Mouse (Mus musculus): ENCODE data around the gene Ppp6r3. TPM values are rescaled to one million over a fixed set of nuclear protein-coding genes. Genes with fewer than 3 reads are reported as not detected.
A peak's percentile ranks its signal among the peaks of the same experiment; 100 is the strongest.

Ppp6r3 gene
- total and polyA plus RNA-seq, 2 experiments from 2014 or later = 32.4 to 58.8 TPM

DNA sequence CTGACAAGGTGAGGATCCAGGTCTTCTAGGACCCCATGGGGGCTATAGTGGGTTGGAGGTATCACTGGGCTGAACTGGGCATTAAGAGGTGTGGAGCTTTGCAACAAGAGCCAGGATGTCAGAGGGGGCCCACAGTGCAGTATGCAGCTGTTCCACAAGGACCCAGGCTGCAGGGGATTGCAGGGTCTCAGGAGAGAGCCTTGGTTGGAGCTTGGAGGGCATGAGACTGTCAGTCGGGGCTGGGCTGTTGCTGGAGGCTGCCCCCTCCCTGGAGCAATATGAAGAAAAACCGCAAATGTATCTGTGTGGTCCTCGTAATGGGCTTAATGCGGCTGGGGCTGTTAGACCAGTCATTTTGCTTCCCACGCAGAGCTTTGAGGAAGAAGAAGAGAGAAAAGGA is 134.9 kb downstream of the Ppp6r3 start:
- no peak for DNase-seq (ENCODE audit: low spot score)
- WGBS = 77% methylated on average over 5 of the region's 5 CpGs
- no peak for TF ChIP-seq CTCF (IDR thresholded peaks at IDR 0.05; ENCODE audit: low read depth)
- no peak for TF ChIP-seq EP300 (IDR thresholded peaks at IDR 0.05; ENCODE audit: low read depth)

DNA sequence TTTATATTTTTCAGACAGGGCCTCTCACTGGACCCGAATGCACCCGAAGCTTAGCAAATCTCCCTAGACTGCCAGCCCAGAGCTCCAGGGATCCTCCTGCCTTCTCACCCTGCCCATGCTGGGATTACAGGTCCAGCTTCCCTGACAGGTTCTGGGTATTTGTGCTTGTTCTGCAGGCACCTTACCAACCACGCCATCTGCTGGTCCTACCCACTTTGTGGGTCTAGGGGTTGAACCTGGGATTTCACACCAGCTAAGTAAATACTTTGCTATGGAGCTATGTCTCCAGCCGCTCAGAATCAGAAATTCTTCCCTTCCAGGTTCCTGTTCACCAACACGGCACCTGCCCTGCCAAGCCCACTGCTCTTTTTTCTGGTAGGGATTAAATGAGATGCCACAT is 137.6 kb downstream of the Ppp6r3 start:
- no peaks in the 10 kb centered on the region for H3K27me3 ChIP-seq (ENCODE audit: control insufficient read depth, insufficient read depth, low read length)
- TF ChIP-seq CTCF (IDR thresholded peaks at IDR 0.05; ENCODE audit: low read depth) (peak; percentile 29; the same call in 1 of the 2 replicates), EP300 (IDR thresholded peaks at IDR 0.05; ENCODE audit: low read depth) (no peak)
- H3K4me3 ChIP-seq (ENCODE audit: low read depth, low read length) = no peak overlapping the region
- ATAC-seq (ENCODE audit: insufficient read depth, low read depth) = no peak
- H3K36me3 ChIP-seq (replicated peaks; ENCODE audit: control insufficient read depth, insufficient read depth, low read length) = no peaks in the 10 kb centered on the region
- H3K9me3 ChIP-seq (replicated peaks; ENCODE audit: control insufficient read depth, low read length) = no peaks in the 10 kb centered on the region
- no peak overlapping the region for H3K9ac ChIP-seq (replicated peaks; ENCODE audit: low read depth, low read length)
- no peak overlapping the region for H3K27ac ChIP-seq (ENCODE audit: low read depth)
- H3K4me2 ChIP-seq (ENCODE audit: low read depth, low read length) = no peak overlapping the region
- WGBS = 65% methylated on average over 5 of the region's 5 CpGs
- no peaks in the 10 kb centered on the region for H3K4me1 ChIP-seq (ENCODE audit: control insufficient read depth, insufficient read depth)
- no peak for DNase-seq (ENCODE audit: low spot score)

More for the DNA sequence above, 134.9 kb downstream of the Ppp6r3 start:
- H3K27ac ChIP-seq (ENCODE audit: low read depth) = no peak overlapping the region
- H3K9me3 ChIP-seq (replicated peaks; ENCODE audit: control insufficient read depth, low read length) = no peaks in the 10 kb centered on the region
- no peak overlapping the region for H3K4me3 ChIP-seq (ENCODE audit: low read depth, low read length)
- no peak overlapping the region for H3K4me2 ChIP-seq (ENCODE audit: low read depth, low read length)
- H3K36me3 ChIP-seq (replicated peaks; ENCODE audit: control insufficient read depth, insufficient read depth, low read length) = no peaks in the 10 kb centered on the region
- no peaks in the 10 kb centered on the region for H3K27me3 ChIP-seq (ENCODE audit: control insufficient read depth, insufficient read depth, low read length)
- no peaks in the 10 kb centered on the region for H3K4me1 ChIP-seq (ENCODE audit: control insufficient read depth, insufficient read depth)
- no peak overlapping the region for H3K9ac ChIP-seq (replicated peaks; ENCODE audit: low read depth, low read length)
- no peak for ATAC-seq (ENCODE audit: insufficient read depth, low read depth)

GRCm38 (mm10) chr19:3436840-3437239 is 138.7 kb downstream of the Ppp6r3 start:
- ATAC-seq (ENCODE audit: insufficient read depth, low read depth) = no peak
- no peaks in the 10 kb centered on the region for H3K27me3 ChIP-seq (ENCODE audit: control insufficient read depth, insufficient read depth, low read length)
- H3K9me3 ChIP-seq (replicated peaks; ENCODE audit: control insufficient read depth, low read length) = no peaks in the 10 kb centered on the region
- no peaks in the 10 kb centered on the region for H3K4me1 ChIP-seq (ENCODE audit: control insufficient read depth, insufficient read depth)
- DNase-seq (ENCODE audit: low spot score) = no peak
- H3K27ac ChIP-seq (ENCODE audit: low read depth) = no peak overlapping the region
- TF ChIP-seq EP300 (IDR thresholded peaks at IDR 0.05; ENCODE audit: low read depth) (no peak), CTCF (IDR thresholded peaks at IDR 0.05; ENCODE audit: low read depth) (peak; percentile 40)
- no peaks in the 10 kb centered on the region for H3K36me3 ChIP-seq (replicated peaks; ENCODE audit: control insufficient read depth, insufficient read depth, low read length)
- H3K4me2 ChIP-seq (ENCODE audit: low read depth, low read length) = no peak overlapping the region
- no peak overlapping the region for H3K4me3 ChIP-seq (ENCODE audit: low read depth, low read length)
- no peak overlapping the region for H3K9ac ChIP-seq (replicated peaks; ENCODE audit: low read depth, low read length)
- WGBS = 50% methylated on average over 9 of the region's 9 CpGs

DNA sequence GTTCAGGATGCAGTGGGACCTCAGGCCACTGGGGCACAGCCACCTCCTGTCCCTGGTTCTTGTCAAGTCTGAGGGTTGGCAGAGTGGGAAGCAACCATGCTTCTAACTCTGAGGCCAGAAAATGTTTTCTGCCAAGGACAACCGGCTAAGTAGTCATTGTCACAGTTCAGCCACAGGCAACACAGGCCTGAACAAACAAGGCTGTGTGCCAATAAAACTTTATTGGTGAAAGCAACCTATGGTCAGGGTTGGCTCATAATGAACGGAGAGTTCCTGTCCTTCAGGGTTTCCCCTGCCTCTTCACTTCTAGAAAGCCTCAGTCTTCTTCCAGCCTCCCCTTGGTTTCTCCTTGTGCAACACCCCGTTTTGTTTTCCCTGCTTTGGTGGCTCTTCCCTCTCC is 139.7 kb downstream of the Ppp6r3 start:
- DNase-seq (ENCODE audit: low spot score) (no peak), ATAC-seq (ENCODE audit: insufficient read depth, low read depth) (no peak)
- no peak overlapping the region for H3K4me2 ChIP-seq (ENCODE audit: low read depth, low read length)
- H3K27me3 ChIP-seq (ENCODE audit: control insufficient read depth, insufficient read depth, low read length) = no peaks in the 10 kb centered on the region
- WGBS = 72% methylated on average over 3 of the region's 3 CpGs
- H3K4me1 ChIP-seq (ENCODE audit: control insufficient read depth, insufficient read depth) = no peaks in the 10 kb centered on the region
- H3K9me3 ChIP-seq (replicated peaks; ENCODE audit: control insufficient read depth, low read length) = no peaks in the 10 kb centered on the region
- no peak overlapping the region for H3K9ac ChIP-seq (replicated peaks; ENCODE audit: low read depth, low read length)
- no peak for TF ChIP-seq EP300 (IDR thresholded peaks at IDR 0.05; ENCODE audit: low read depth)
- no peak for TF ChIP-seq CTCF (IDR thresholded peaks at IDR 0.05; ENCODE audit: low read depth)
- no peaks in the 10 kb centered on the region for H3K36me3 ChIP-seq (replicated peaks; ENCODE audit: control insufficient read depth, insufficient read depth, low read length)
- no peak overlapping the region for H3K27ac ChIP-seq (ENCODE audit: low read depth)
- no peak overlapping the region for H3K4me3 ChIP-seq (ENCODE audit: low read depth, low read length)

GRCm38 (mm10) chr19:3434641-3435040 is 140.9 kb downstream of the Ppp6r3 start:
- no peaks in the 10 kb centered on the region for H3K9me3 ChIP-seq (replicated peaks; ENCODE audit: control insufficient read depth, low read length)
- H3K36me3 ChIP-seq (replicated peaks; ENCODE audit: control insufficient read depth, insufficient read depth, low read length) = no peaks in the 10 kb centered on the region
- no peak overlapping the region for H3K9ac ChIP-seq (replicated peaks; ENCODE audit: low read depth, low read length)
- H3K4me2 ChIP-seq (ENCODE audit: low read depth, low read length) = no peak overlapping the region
- no peak for TF ChIP-seq CTCF (IDR thresholded peaks at IDR 0.05; ENCODE audit: low read depth)
- no peak for TF ChIP-seq EP300 (IDR thresholded peaks at IDR 0.05; ENCODE audit: low read depth)
- no peak overlapping the region for H3K27ac ChIP-seq (ENCODE audit: low read depth)
- no peak for DNase-seq (ENCODE audit: low spot score)
- ATAC-seq (ENCODE audit: insufficient read depth, low read depth) = no peak
- 49% methylated on average over 4 of the region's 4 CpGs for WGBS
- no peaks in the 10 kb centered on the region for H3K27me3 ChIP-seq (ENCODE audit: control insufficient read depth, insufficient read depth, low read length)
- no peaks in the 10 kb centered on the region for H3K4me1 ChIP-seq (ENCODE audit: control insufficient read depth, insufficient read depth)
- H3K4me3 ChIP-seq (ENCODE audit: low read depth, low read length) = no peak overlapping the region

- H3K4me3 ChIP-seq (ENCODE audit: low read depth, low read length) = no peak overlapping the region
- no peaks in the 10 kb centered on the region for H3K36me3 ChIP-seq (replicated peaks; ENCODE audit: control insufficient read depth, insufficient read depth, low read length)
- no peak overlapping the region for H3K27ac ChIP-seq (ENCODE audit: low read depth)
- H3K9me3 ChIP-seq (replicated peaks; ENCODE audit: control insufficient read depth, low read length) = no peaks in the 10 kb centered on the region
- 48% methylated on average over 4 of the region's 4 CpGs for WGBS
- ATAC-seq (ENCODE audit: insufficient read depth, low read depth) = no peak
- H3K27me3 ChIP-seq (ENCODE audit: control insufficient read depth, insufficient read depth, low read length) = no peaks in the 10 kb centered on the region
- no peak overlapping the region for H3K9ac ChIP-seq (replicated peaks; ENCODE audit: low read depth, low read length)
- H3K4me1 ChIP-seq (ENCODE audit: control insufficient read depth, insufficient read depth) = no peaks in the 10 kb centered on the region
- H3K4me2 ChIP-seq (ENCODE audit: low read depth, low read length) = no peak overlapping the region
- no peak for TF ChIP-seq EP300 (IDR thresholded peaks at IDR 0.05; ENCODE audit: low read depth)
- no peak for TF ChIP-seq CTCF (IDR thresholded peaks at IDR 0.05; ENCODE audit: low read depth)
- no peak for DNase-seq (ENCODE audit: low spot score)
Measured at GRCm38 (mm10) chr19:3434124-3434523, 141.4 kb downstream of the Ppp6r3 start.

All from heart, postnatal 0 days (tissue).